ENCODE assay signal across 8 mouse cellular contexts in the genomic region with DNA sequence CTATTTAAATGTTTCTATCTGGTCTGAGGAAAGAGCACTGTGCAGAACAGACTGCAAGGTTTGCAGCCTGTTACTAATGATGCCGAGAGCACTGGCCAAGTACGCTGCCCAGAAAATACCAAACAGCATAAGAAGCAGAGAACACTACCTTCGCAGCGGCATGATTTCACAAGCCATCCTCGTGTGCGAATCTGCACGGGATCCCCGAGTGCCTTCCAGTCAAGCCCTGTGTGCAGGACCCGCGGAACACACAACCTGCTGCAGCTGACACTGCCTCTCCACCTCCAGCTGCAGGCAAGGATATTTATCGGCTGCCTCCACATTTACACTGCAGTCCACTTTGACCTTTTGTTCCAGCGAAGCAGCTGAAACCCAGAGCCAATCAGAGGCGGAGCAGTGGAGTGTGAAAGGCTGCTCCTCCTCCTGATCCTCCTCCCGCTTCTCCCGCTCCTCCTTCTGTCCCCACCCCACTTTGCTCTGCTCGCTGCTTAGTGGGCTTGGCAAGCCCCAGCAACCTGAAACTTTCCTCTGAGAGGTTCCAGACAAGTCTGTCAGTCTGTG. TPM values are rescaled to one million over a fixed set of nuclear protein-coding genes. Genes with fewer than 3 reads are reported as not detected.
DNase-seq lines count a peak whose midpoint lies in the region; ATAC-seq and TF ChIP-seq lines count a peak whose summit lies in the region.

A gene (minus strand): TSS at position 386 of the 561 bp plus-strand sequence.

- peak within 1 kb of the TSS; percentile 66 for H3K4me2 ChIP-seq in hindbrain, postnatal 0 days (ENCODE audit: low read depth, low read length)

- peak within 1 kb of the TSS; percentile 82 for H3K4me3 ChIP-seq in cortical plate, adult 2 months (ENCODE audit: insufficient read depth, low read length)
- H3K4me3 ChIP-seq in hindbrain, postnatal 0 days (ENCODE audit: low read length): peak within 1 kb of the TSS; percentile 60

- peak; percentile 77 for TF ChIP-seq POLR2A in cortical plate, adult 2 months (IDR thresholded peaks at IDR 0.05; ENCODE audit: extremely low read depth, insufficient read depth, low read length)

- 0% methylated on average over 16 of the region's 16 CpGs for WGBS in hindbrain, postnatal 0 days

- TF ChIP-seq CTCF in cortical plate, adult 2 months (IDR thresholded peaks at IDR 0.05; ENCODE audit: extremely low read depth, insufficient read depth, low read length): no peak
- no peak for TF ChIP-seq CTCF in hindbrain, postnatal 0 days (IDR thresholded peaks at IDR 0.05; ENCODE audit: low read depth)

- peak; percentile 99 for ATAC-seq in hindbrain, postnatal 0 days

- H3K9me3 ChIP-seq in hindbrain, postnatal 0 days (ENCODE audit: low read length): no peaks in the 10 kb centered on the region

- H3K9ac ChIP-seq in hindbrain, postnatal 0 days (replicated peaks; ENCODE audit: low read length): peak within 1 kb of the TSS; percentile 62

- DNase-seq in adrenal gland, adult 2 months: peak; percentile 92
- peak; percentile 72 to 84 for DNase-seq in gastrocnemius, adult 8-10 months (ENCODE audit: low spot score in 2 of 2)
- DNase-seq in hindbrain, postnatal 0 days (ENCODE audit: low spot score): peak; percentile 91
- peak; percentile 71 to 81 for DNase-seq in left cerebral cortex, adult 18-20 months (ENCODE audit: low spot score in 2 of 2)
- peak; percentile 92 for DNase-seq in lung, postnatal 36 days
- peak; percentile 35 for DNase-seq in retina, postnatal 7 days (ENCODE audit: low read depth, low spot score)
- DNase-seq in urinary bladder, postnatal 36 days (ENCODE audit: low spot score in 2 of 2): peak; percentile 68 to 87

- no peaks in the 10 kb centered on the region for H3K27me3 ChIP-seq in hindbrain, postnatal 0 days (ENCODE audit: insufficient read depth, low read length)

- H3K4me1 ChIP-seq in cortical plate, adult 2 months (ENCODE audit: control insufficient read depth, insufficient read depth, low read length): no peaks in the 10 kb centered on the region
- H3K4me1 ChIP-seq in hindbrain, postnatal 0 days (ENCODE audit: insufficient read depth, low read length): peaks cover 7% of the 10 kb centered on the region

- no peak within 1 kb of the TSS for H3K27ac ChIP-seq in cortical plate, adult 2 months (ENCODE audit: insufficient read depth, low read length)
- peak within 1 kb of the TSS; percentile 83 for H3K27ac ChIP-seq in hindbrain, postnatal 0 days

- no peaks in the 10 kb centered on the region for H3K36me3 ChIP-seq in hindbrain, postnatal 0 days (ENCODE audit: insufficient read depth, low read length)

RNA-seq across cellular contexts. Expression of the gene that starts here (rescaled TPM):
- 10 to 100 TPM; 42.2 to 73.3 TPM for total RNA-seq in adrenal gland, adult 2 months (2021)
- polyA plus RNA-seq in adrenal gland, adult 2 months (2012; rRNA removed): 6.7 and 7.9 TPM in 2 replicates
- 7.3 and 8.7 TPM in 2 replicates for polyA plus RNA-seq in cortical plate, adult 2 months (2012; rRNA removed)
- total RNA-seq in gastrocnemius, adult 8-10 months (2022): 10 to 100 TPM in 3 of 4 experiments, 1 to 10 TPM in 1; 6.1 to 13.4 (median 11.9) TPM
- total RNA-seq in hindbrain, postnatal 0 days (2014; rRNA removed): 2.9 and 5.1 TPM in 2 replicates
- polyA plus RNA-seq in hindbrain, postnatal 0 days (2015; fragmentation: Nextera tagmentation; extraction: Ambion mirVana): 14.3 and 14.4 TPM in 2 replicates
- 10 to 100 TPM; 11.4 to 14.5 TPM for total RNA-seq in left cerebral cortex, adult 18-20 months (2021)

Comparison
In these comparisons a context has a peak if more than half of its experiments do, and no peak if none do; other contexts are left out.
1. DNase-seq: peak in every context shown above with its lines; median percentile 92 in adrenal gland, adult 2 months; 92 in lung, postnatal 36 days; 91 in hindbrain, postnatal 0 days; 78 in gastrocnemius, adult 8-10 months; 78 in urinary bladder, postnatal 36 days; 76 in left cerebral cortex, adult 18-20 months; 35 in retina, postnatal 7 days.